Mouse (Mus musculus): ENCODE data around the gene Pdk1.

- TF ChIP-seq CTCF (IDR thresholded peaks at IDR 0.05) (no peak), POLR2A (IDR thresholded peaks at IDR 0.05; ENCODE audit: insufficient read depth, low read depth, low read length) (no peak)
Observed at GRCm38 (mm10) chr2:71936711-71937110, 63.7 kb downstream of the Pdk1 start.

All from heart, adult 2 months (tissue).